Mouse (Mus musculus) cerebellum, postnatal 25 days (tissue): ENCODE measurements around the gene Ssh1.

Experiments
- DNase-seq, 2 experiments: peaks; one replicate each; pipeline ENCODE4 v3.0.0; 2021; ENCODE audit warnings: mixed read lengths in 2 of 2

Ssh1 gene

GRCm38 (mm10) chr5:113964972-113965371 is 28.7 kb downstream of the Ssh1 start:
- no peak for DNase-seq

GRCm38 (mm10) chr5:113961776-113962175 is 31.9 kb downstream of the Ssh1 start:
- no peak for DNase-seq

- no peak for DNase-seq
Measured at GRCm38 (mm10) chr5:113960416-113960815, 33.3 kb downstream of the Ssh1 start.

DNA sequence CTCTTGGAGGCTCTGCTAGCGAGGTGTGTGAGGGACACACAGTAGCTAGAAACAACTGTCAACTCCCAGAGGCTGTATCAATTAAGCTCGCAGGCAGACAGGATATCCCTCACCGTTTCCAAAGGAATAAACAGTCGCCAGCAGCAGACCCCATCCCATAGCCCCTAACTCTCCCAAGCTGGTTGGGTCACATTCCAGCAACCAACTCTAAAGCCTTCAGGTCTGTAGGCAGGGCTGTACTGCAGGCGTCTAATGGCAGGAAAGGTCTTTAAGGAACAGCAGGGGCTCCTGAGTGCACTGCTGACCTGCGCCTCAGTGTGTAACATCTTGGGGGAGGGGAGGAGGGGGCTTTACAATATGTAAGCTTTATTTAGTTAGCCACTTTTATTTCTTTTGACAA is 34.7 kb downstream of the Ssh1 start:
- DNase-seq: no peak

DNA sequence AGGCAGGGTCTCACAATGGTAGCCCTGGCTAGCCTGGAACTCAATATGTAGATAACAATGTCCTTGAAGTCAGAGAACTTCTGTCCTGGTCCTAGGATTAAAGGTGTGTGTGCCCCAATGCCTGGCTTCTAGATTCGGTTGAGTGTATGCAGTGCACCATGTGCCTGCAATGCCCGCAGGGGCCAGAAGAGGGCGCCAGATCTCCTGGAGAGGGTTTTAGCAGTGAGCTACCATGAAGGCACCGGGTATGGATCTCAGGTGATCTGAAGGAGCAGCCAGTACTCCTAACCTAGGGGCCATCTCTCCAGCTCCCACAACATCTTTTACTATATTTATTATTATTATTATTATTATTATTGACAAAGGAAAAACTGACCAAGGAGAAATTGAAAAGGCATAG is 37.2 kb downstream of the Ssh1 start:
- peak; percentile 90 to 93 for DNase-seq

DNA sequence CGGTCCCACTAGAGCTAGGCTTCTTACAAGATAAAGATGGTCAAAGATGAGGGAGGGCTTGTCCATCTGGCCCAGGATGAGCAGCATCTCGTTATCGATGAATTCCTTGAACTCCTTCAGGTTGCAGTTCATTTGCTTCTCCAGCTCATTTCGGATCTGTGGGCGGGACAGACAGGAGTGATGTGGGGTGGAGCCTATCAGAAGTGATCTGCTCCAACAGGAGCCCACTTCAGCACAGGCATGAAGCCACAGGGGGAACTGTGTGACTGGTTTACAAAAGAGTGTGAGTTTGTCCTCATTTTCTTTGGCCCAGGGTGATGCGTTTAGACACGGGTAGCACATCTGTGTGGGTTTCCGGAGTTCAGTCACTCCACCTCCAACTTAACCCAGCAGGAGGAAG is 38.0 kb downstream of the Ssh1 start:
- DNase-seq: no peak

DNA sequence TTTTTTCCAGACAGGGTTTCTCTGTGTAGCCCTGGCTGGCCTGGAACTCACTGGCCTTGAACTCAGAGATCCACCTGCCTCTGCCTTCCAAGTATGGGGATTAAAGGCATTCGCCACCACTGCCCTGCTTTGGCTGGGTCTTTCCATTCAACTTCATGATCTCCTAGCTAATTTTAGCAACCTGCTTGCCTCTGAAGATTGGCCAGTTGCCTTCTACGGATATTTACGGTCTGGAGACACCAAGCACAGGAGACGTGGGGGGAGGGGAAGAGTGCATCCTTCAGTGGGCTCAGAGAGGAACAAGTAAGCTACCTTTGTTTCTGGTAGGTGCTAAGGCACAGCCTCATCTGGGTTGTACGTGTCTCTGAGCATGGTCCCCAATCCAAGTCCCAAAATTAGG is 38.4 kb downstream of the Ssh1 start:
- no peak for DNase-seq

GRCm38 (mm10) chr5:113954421-113954820 is 39.3 kb downstream of the Ssh1 start:
- peak; percentile 87 to 93 for DNase-seq

- DNase-seq: no peak
Measured at GRCm38 (mm10) chr5:113952519-113952918, 41.2 kb downstream of the Ssh1 start.

DNA sequence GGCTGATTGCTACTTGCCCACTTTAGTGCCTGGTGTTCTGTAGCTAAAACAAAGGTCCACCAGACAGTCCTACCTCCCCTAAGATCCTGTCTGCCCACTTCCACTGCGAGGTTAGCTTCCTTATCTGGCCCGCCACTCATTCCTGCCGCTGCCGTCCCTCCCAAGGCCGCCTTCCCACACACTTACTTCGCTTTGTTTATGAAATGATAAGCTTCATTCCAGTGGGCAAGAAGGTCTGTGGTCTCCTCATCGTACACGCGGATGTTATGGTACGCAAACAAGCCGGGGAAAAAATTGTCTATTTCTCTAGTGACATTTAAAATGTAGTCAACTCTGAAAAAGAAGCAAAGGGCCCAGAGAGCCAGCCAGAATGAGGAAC is 42.0 kb downstream of the Ssh1 start:
- DNase-seq: no peak

GRCm38 (mm10) chr5:113950786-113951692 is 42.7 kb downstream of the Ssh1 start:
- DNase-seq: peak; percentile 83 to 86

DNA sequence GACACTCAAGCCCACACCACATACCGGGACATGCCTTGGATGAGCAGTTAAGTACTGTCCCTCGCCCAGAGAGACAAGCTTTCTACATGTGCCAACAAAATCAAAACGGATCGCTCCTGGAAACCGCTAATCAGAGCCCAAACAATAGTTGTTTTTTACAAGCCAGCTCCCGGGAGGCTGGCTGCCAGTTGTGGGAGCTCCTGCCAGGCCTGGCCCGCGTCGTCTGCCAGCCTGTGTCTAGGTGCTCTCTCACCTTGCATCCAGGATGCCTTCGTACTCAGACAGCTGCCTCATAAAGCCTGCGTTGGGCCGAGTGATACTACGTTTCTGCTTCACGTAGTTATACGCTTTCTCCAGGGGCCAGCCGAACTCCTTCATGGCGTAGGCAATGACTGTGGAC is 43.6 kb downstream of the Ssh1 start:
- DNase-seq: peak; percentile 58 to 61

GRCm38 (mm10) chr5:113947280-113947679 is 46.4 kb downstream of the Ssh1 start:
- DNase-seq: no peak

GRCm38 (mm10) chr5:113945126-113945525 is 48.6 kb downstream of the Ssh1 start:
- no peak for DNase-seq

- no peak for DNase-seq
Measured at GRCm38 (mm10) chr5:113943328-113943727, 50.4 kb downstream of the Ssh1 start.

- peak in 1 of 2 experiments; percentile 44 for DNase-seq
Measured at GRCm38 (mm10) chr5:113942580-113942979, 51.1 kb downstream of the Ssh1 start.

- peak; percentile 49 to 67 for DNase-seq
Measured at GRCm38 (mm10) chr5:113939263-113939900, 54.3 kb downstream of the Ssh1 start.

DNA sequence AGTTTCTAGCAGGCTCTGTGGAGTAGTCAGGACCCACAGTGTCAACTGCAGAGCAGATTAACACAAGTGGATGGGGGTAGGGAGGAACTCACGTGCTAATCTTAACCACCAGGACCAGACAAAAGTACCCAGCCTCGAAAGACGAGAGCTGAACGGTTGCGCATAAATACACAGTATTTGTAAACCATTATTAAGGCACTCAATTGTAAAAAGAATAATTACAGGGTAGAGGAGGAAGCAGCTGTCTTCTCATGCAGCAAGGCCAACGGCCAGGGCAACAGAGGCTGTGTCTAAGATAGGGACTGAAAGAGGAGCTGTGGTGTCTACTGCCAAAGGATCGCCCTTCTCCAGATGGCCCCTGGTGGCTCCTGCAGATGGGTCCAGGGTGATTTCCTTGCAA is 56.0 kb downstream of the Ssh1 start:
- DNase-seq: no peak

- DNase-seq: no peak
Measured at GRCm38 (mm10) chr5:113933889-113934288, 59.8 kb downstream of the Ssh1 start.

DNA sequence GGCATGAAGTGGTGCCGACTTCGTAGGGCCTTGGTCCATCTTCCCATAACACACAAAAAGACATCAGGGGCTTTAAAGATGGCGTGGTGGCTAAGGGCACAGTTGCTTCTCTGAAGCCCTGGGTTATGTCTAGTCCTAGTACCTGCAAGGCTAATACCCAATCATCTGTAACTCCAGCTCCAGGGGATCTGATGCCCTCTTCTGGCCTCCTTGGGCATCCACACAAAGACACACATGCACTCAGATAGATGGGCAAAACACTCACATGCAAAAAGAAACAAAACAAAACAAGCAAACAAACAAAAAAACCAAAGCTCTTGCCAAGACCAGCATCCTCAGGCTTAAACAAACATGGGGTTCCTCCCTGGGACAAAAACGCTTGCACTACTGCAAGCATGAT is 60.2 kb downstream of the Ssh1 start:
- no peak for DNase-seq

DNA sequence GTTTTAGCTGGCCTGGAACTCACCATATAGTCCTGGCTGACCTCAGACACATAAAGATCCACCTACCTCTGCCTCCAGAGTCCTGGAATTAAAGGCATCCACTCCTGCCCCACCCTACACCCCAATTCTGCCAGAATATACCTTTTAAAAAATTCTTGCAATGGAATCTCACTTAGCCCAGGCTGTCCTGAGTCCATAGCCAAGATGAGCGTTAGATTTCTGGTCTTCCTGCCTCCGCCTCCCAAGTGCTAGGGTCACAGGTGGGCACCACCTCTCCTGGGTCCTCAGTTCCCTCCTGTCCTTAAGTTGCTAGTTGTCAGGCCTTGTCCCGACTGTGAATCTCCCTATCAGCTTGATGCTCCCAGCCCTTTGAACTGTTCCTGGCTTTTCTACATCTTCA is 61.4 kb downstream of the Ssh1 start:
- DNase-seq: no peak

DNA sequence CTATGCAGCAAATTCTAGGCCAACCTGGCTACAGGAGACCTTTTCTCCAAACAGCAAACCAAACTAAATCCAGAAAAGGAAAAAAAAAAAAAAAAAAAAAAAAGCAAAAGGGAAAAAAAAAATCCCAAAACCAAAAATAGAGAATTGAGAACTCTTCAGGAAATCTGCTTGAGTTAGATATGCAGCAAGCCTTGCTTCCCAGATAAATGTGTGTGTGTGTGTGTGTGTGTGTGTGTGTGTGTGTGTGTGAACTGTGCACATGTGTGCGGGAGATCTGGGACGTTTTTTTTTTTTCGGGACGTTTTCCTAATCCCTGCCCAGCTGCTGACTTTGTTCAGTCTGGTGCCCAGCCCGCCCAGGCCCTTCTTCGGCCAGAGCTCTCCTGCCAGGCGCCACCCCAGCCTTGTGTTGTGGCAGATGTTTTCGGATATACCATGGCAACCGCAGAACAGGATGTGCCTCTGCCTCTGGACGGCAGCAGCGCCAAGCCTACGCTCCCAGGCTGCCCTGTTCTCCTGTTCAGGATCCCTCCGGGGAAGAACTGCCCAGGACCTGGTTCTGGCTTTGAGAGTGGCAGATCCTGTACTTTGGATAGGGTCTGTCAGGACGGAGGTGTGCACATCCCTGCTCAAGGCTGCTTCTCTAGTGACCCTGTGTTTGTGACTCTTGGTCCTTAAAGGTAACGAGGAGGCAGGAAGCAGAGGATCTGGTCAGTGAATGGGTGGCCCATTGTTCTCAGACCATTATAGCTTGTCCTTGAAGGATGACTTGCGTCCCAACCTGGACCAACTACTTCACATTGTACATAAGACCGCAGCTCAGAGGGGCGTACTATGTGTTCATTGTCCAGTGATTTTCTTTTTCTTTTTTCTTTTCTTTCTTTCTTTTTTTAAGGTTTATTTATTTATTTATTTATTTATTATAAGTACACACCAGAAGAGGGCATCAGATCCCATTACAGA is 62.8 kb downstream of the Ssh1 start:
- DNase-seq: no peak
